Comparison of ENCODE assay signal across 13 mouse cellular contexts in genomic region chr6:90623456-90623836, GRCm38 (mm10). TPM values are rescaled to one million over a fixed set of nuclear protein-coding genes. Genes with fewer than 3 reads are reported as not detected.
DNase-seq lines count a peak whose midpoint lies in the region; ATAC-seq and TF ChIP-seq lines count a peak whose summit lies in the region.
"Had no signal": no experiment of that assay in that cellular context is flagged by ENCODE, and none has a peak within 500 bp of the region (broad histone marks: within the 10 kb centered on the region; RNA-seq: fewer than 3 reads in every experiment).

No protein-coding gene starts in this region.

- H3K9me3 ChIP-seq in hindbrain, embryonic 10.5 days = no peaks in the 10 kb centered on the region
- no peaks in the 10 kb centered on the region for H3K9me3 ChIP-seq in hindbrain, embryonic 13.5 days
- H3K9me3 ChIP-seq in G1E (replicated peaks) = no peaks in the 10 kb centered on the region
- H3K9me3 ChIP-seq in liver, embryonic 12.5 days (replicated peaks) = no peaks in the 10 kb centered on the region
- H3K9me3 ChIP-seq in neural tube, embryonic 15.5 days (replicated peaks) = no peaks in the 10 kb centered on the region
- H3K9me3 ChIP-seq: forebrain, embryonic 12.5 days; limb, embryonic 15.5 days; neural tube, embryonic 13.5 days had no signal

- no peaks in the 10 kb centered on the region for H3K27me3 ChIP-seq in hindbrain, embryonic 10.5 days (ENCODE audit: insufficient read depth, poor library complexity, severe bottlenecking)
- no peaks in the 10 kb centered on the region for H3K27me3 ChIP-seq in hindbrain, embryonic 13.5 days
- no peaks in the 10 kb centered on the region for H3K27me3 ChIP-seq in G1E (ENCODE audit: insufficient read depth, low read length)
- H3K27me3 ChIP-seq in liver, embryonic 12.5 days (replicated peaks) = no peaks in the 10 kb centered on the region
- no peaks in the 10 kb centered on the region for H3K27me3 ChIP-seq in neural tube, embryonic 15.5 days (replicated peaks)
- H3K27me3 ChIP-seq: forebrain, embryonic 12.5 days; limb, embryonic 15.5 days; neural tube, embryonic 13.5 days had no signal

- peak overlapping the region; percentile 92 for H3K27ac ChIP-seq in gastrocnemius, adult 2 months
- H3K27ac ChIP-seq in hindbrain, embryonic 10.5 days = peak overlapping the region; percentile 71; the same call in 1 of the 2 replicates
- no peak overlapping the region for H3K27ac ChIP-seq in hindbrain, embryonic 13.5 days
- peak overlapping the region; percentile 99 for H3K27ac ChIP-seq in liver, embryonic 12.5 days
- no peak overlapping the region for H3K27ac ChIP-seq in neural tube, embryonic 15.5 days (replicated peaks)
- H3K27ac ChIP-seq: forebrain, embryonic 12.5 days; limb, embryonic 15.5 days; neural tube, embryonic 13.5 days had no signal

- TF ChIP-seq CTCF in gastrocnemius, adult 2 months (IDR thresholded peaks at IDR 0.05) = no peak
- TF ChIP-seq CTCF in G1E (IDR thresholded peaks at IDR 0.05; ENCODE audit: low read depth, low read length) = no peak

- WGBS in hindbrain, embryonic 10.5 days = 83% methylated on average over 5 of the region's 5 CpGs
- 86% methylated on average over 5 of the region's 5 CpGs for WGBS in hindbrain, embryonic 13.5 days
- WGBS in liver, embryonic 12.5 days (ENCODE audit: insufficient replicate concordance) = 34% methylated on average over 5 of the region's 5 CpGs
- WGBS in neural tube, embryonic 15.5 days = 83% methylated on average over 5 of the region's 5 CpGs

- intact Hi-C loops in gastrocnemius, adult 2 months (cut with DNase I) = no loop called here

- no peak for ATAC-seq in hindbrain, embryonic 13.5 days (ENCODE audit: low FRiP score)
- ATAC-seq in G1E (ENCODE audit: extremely low read depth, insufficient number of reproducible peaks, low FRiP score, poor library complexity, severe bottlenecking) = no peak
- ATAC-seq in liver, embryonic 12.5 days = no peak
- ATAC-seq in neural tube, embryonic 15.5 days (ENCODE audit: low FRiP score) = no peak

- H3K36me3 ChIP-seq in hindbrain, embryonic 10.5 days = no peaks in the 10 kb centered on the region
- no peaks in the 10 kb centered on the region; the same call in 1 of the 2 replicates for H3K36me3 ChIP-seq in hindbrain, embryonic 13.5 days
- H3K36me3 ChIP-seq in G1E (replicated peaks) = peaks cover 86% of the 10 kb centered on the region
- peaks cover 38% of the 10 kb centered on the region for H3K36me3 ChIP-seq in liver, embryonic 12.5 days
- H3K36me3 ChIP-seq in neural tube, embryonic 15.5 days = no peaks in the 10 kb centered on the region
- H3K36me3 ChIP-seq: forebrain, embryonic 12.5 days; limb, embryonic 15.5 days; neural tube, embryonic 13.5 days had no signal

- no peak overlapping the region for H3K4me3 ChIP-seq in gastrocnemius, adult 2 months
- H3K4me3 ChIP-seq in hindbrain, embryonic 10.5 days = no peak overlapping the region
- H3K4me3 ChIP-seq in hindbrain, embryonic 13.5 days = no peak overlapping the region
- H3K4me3 ChIP-seq in G1E (ENCODE audit: low read depth, low read length) = peak overlapping the region; percentile 83; the same call in 1 of the 2 replicates
- peak overlapping the region; percentile 68 for H3K4me3 ChIP-seq in liver, embryonic 12.5 days
- H3K4me3 ChIP-seq in neural tube, embryonic 15.5 days (replicated peaks) = no peak overlapping the region
- H3K4me3 ChIP-seq: forebrain, embryonic 12.5 days; limb, embryonic 15.5 days; neural tube, embryonic 13.5 days had no signal

- no peak overlapping the region for H3K4me2 ChIP-seq in hindbrain, embryonic 13.5 days
- peak overlapping the region; percentile 83 for H3K4me2 ChIP-seq in liver, embryonic 12.5 days
- H3K4me2 ChIP-seq in neural tube, embryonic 15.5 days = no peak overlapping the region
- H3K4me2 ChIP-seq: forebrain, embryonic 12.5 days; limb, embryonic 15.5 days; neural tube, embryonic 13.5 days had no signal

- DNase-seq in gastrocnemius, adult 2 months = no peak
- DNase-seq in gastrocnemius, postnatal 10 days = no peak
- DNase-seq in hindbrain, embryonic 10.5 days (ENCODE audit: low spot score) = no peak
- DNase-seq in G1E (ENCODE audit: low spot score) = peak; percentile 32
- DNase-seq in testis, postnatal 10 days (ENCODE audit: low spot score) = no peak
- DNase-seq: layer of hippocampus, adult 9-11 months; thymus, adult 2 months had no signal

- H3K4me1 ChIP-seq in hindbrain, embryonic 10.5 days (replicated peaks) = peaks cover 54% of the 10 kb centered on the region
- peaks cover 19% of the 10 kb centered on the region for H3K4me1 ChIP-seq in hindbrain, embryonic 13.5 days (replicated peaks)
- H3K4me1 ChIP-seq in G1E (ENCODE audit: insufficient read depth, low read depth, low read length) = peaks cover 97% of the 10 kb centered on the region
- peaks cover 99% of the 10 kb centered on the region for H3K4me1 ChIP-seq in liver, embryonic 12.5 days
- H3K4me1 ChIP-seq in neural tube, embryonic 15.5 days = no peaks in the 10 kb centered on the region

- H3K9ac ChIP-seq in hindbrain, embryonic 13.5 days = no peak overlapping the region
- peak overlapping the region; percentile 71 for H3K9ac ChIP-seq in liver, embryonic 12.5 days
- no peak overlapping the region for H3K9ac ChIP-seq in neural tube, embryonic 15.5 days (replicated peaks)
- H3K9ac ChIP-seq: forebrain, embryonic 12.5 days; limb, embryonic 15.5 days; neural tube, embryonic 13.5 days had no signal

RNA-seq across cellular contexts. Expression of gene Slc41a3, which starts 18.9 kb away (rescaled TPM):
- total RNA-seq in gastrocnemius, adult 2 months (2021) = 100 to 1,000 TPM in 1 of 2 experiments, 10 to 100 TPM in 1; 75.0 to 118 TPM
- total RNA-seq in gastrocnemius, postnatal 10 days (2021) = 10 to 100 TPM; 52.9 to 60.3 TPM
- 2.8 and 3.6 TPM in 2 replicates for polyA plus RNA-seq in hindbrain, embryonic 10.5 days (2016; fragmentation: Nextera tagmentation; extraction: Ambion mirVana)
- polyA plus RNA-seq in hindbrain, embryonic 13.5 days (2015; fragmentation: Nextera tagmentation; extraction: Ambion mirVana) = 5.1 and 5.5 TPM in 2 replicates
- total RNA-seq in G1E (2014; fragmentation: Nextera tagmentation) (51.0 and 55.7 TPM in 2 replicates), G1E (2017) (47.7 and 50.2 TPM in 2 replicates)
- polyA plus RNA-seq in G1E (2012) = 84.7 and 85.1 TPM in 2 replicates
- polyA plus RNA-seq in liver, embryonic 12.5 days (2016; fragmentation: Nextera tagmentation; extraction: Ambion mirVana) = 39.7 and 42.4 TPM in 2 replicates
- polyA plus RNA-seq in neural tube, embryonic 15.5 days (2015; fragmentation: Nextera tagmentation; extraction: Ambion mirVana) = 8.2 TPM in 2 replicates

Comparison
In these comparisons a context has a peak if more than half of its experiments do, and no peak if none do; other contexts are left out.
1. H3K27ac ChIP-seq: peak in gastrocnemius, adult 2 months (single experiment), hindbrain, embryonic 10.5 days (single experiment) and liver, embryonic 12.5 days (single experiment); none in hindbrain, embryonic 13.5 days (single experiment) and neural tube, embryonic 15.5 days (single experiment).
2. H3K4me3 ChIP-seq: peak in G1E (single experiment) and liver, embryonic 12.5 days (single experiment); none in gastrocnemius, adult 2 months (single experiment), hindbrain, embryonic 10.5 days (single experiment), hindbrain, embryonic 13.5 days (single experiment) and neural tube, embryonic 15.5 days (single experiment).